Mouse (Mus musculus): ENCODE results near the gene Tns3.

The Tns3 gene

DNA sequence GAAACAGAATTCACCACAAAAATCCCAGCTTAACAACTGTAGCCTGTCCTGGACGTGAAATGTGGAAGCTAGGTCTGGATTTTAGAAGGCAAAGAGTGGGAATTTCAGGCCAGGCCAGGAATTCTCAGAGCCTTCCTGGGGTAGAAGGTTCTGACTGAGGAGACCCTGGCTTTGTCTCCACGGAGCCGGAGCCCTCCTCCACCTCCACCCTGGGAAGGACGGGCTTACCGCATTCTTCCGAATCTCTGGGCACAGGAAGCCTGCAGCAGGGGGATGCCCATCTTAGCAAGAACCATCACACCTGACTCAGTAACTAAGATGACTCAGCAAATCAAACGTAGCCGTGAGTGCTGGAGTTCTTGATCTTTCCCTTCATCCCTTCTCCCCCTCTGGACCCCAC, 231.4 kb downstream of the Tns3 start:
- no peak for DNase-seq

DNA sequence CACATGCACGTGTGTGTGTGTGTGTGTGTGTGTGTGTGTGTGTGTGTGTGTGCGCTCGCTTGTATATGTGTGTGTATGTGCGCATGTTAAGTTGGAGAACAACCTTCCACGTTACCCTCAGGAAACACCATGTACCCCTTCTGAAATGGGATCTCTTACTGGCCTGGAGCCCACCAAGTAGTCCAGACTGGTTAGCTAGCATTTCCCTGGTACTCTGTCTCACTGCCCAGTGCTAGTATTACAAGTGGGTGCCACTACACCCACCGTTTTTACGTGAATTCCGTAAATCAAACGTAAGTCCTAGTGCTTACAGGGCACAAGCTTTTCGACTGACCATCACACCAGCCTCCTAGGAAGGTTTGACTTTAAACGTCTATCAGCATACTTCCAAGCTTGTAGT, 236.7 kb downstream of the Tns3 start:
- no peak for DNase-seq

GRCm38 (mm10) chr11:8425226-8425570, 239.1 kb downstream of the Tns3 start:
- DNase-seq: no peak

GRCm38 (mm10) chr11:8424342-8425225, 239.8 kb downstream of the Tns3 start:
- DNase-seq: peak; percentile 85

- peak; percentile 70 for DNase-seq
Observed at GRCm38 (mm10) chr11:8405225-8405899, 259.0 kb downstream of the Tns3 start.

DNA sequence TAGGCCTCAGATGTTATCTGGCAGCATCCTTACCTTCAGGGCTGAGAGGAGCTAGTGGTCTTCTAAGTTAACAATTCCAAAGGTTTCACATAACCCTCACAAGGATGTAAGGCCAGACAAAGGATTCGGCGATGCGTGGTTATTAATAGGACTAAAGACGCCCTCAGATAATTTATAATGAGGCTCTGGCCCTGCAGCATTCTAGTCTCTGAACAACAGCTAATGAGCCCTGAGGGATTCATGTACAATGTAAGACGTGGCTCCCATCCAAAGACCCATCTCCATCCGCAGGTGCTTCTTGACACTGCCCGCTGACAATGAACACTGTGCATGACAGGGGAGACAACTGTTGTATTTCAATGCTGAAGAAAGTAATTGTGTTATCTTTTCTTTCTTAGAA, 263.0 kb downstream of the Tns3 start:
- DNase-seq: no peak

DNA sequence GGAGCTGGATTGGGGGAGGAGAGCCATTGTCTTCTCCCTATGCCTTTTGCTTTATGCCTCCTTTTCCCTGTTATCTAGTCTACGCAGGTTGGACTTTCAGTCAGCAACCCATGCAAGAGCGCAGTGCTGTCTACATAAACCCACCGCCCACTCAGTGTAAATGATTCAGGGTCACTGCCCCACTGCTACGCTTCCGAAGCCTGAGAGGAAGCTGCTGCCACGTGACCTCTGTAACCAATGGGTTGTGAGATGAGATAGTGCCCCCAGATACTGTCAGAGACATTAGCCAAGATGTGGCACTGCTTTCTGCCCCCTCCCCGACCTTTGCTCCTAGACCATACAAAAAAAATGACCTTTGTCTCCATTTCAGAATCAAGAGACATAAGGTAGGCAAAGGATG, 268.0 kb downstream of the Tns3 start:
- DNase-seq: no peak

GRCm38 (mm10) chr11:8391564-8391963, 272.8 kb downstream of the Tns3 start:
- no peak for DNase-seq

- no peak for DNase-seq
Observed at GRCm38 (mm10) chr11:8385891-8386405, 278.4 kb downstream of the Tns3 start.

All from kidney, postnatal 14 days (tissue).